Mouse (Mus musculus) CH12.LX (cell line): ENCODE measurements around the gene Gm14214. TPM values are rescaled to one million over a fixed set of nuclear protein-coding genes. Genes with fewer than 3 reads are reported as not detected.

Source experiments
- DNase-seq: peaks from one replicate; pipeline ENCODE4 v3.0.0-alpha.2; 2013; ENCODE audit errors: extremely low read depth
- H3K27ac ChIP-seq: 2 replicates; pipeline ENCODE4 v1.5.1; 2012; ENCODE audit warnings: low read depth, mild to moderate bottlenecking, control low read depth, moderate library complexity; ENCODE audit not compliant: insufficient read depth
- H3K27me3 ChIP-seq: replicated peaks from 2 replicates; pipeline ENCODE3; 2012; ENCODE audit warnings: inconsistent platforms
- H3K36me3 ChIP-seq, 2 experiments: replicated peaks in 1 of 2; 2 replicates each; pipeline versions ENCODE3 to v1.6.1; 2012; ENCODE audit warnings: inconsistent platforms in 1 of 2, low read length in 1 of 2, mild to moderate bottlenecking in 1 of 2, mixed read lengths in 1 of 2, moderate library complexity in 1 of 2; ENCODE audit not compliant: control insufficient read depth in 1 of 2, insufficient read depth in 1 of 2
- H3K4me1 ChIP-seq, 2 experiments: 2 replicates each; pipeline ENCODE4 v1.6.1; 2012; ENCODE audit warnings: inconsistent platforms in 1 of 2, moderate library complexity in 1 of 2; ENCODE audit not compliant: insufficient read depth in 2 of 2, control insufficient read depth in 1 of 2
- H3K4me2 ChIP-seq: 2 replicates; pipeline ENCODE4 v1.6.1; 2012; ENCODE audit warnings: low read depth, mild to moderate bottlenecking, control low read depth; ENCODE audit not compliant: poor library complexity, insufficient read depth, severe bottlenecking
- H3K4me3 ChIP-seq, 3 experiments: fragments of 150-350 bp in 1 of 3; sonication (generic) in 1 of 3; replicated peaks in 1 of 3; 2 replicates each; pipeline versions ENCODE3 to v1.5.1; 2011 to 2012; ENCODE audit warnings: low read depth in 2 of 3, low read length in 2 of 3, mild to moderate bottlenecking in 2 of 3, moderate library complexity in 2 of 3, control low read depth in 1 of 3, improper control_type of control experiment in 1 of 3, inconsistent platforms in 1 of 3, mixed read lengths in 1 of 3; ENCODE audit not compliant: poor library complexity in 1 of 3
- H3K79me2 ChIP-seq: replicated peaks from 2 replicates; pipeline ENCODE4 v1.6.1; 2012; ENCODE audit warnings: mild to moderate bottlenecking, moderate library complexity; ENCODE audit not compliant: control insufficient read depth, poor library complexity, insufficient read depth, severe bottlenecking; ENCODE audit errors: extremely low read depth
- H3K9ac ChIP-seq: 2 replicates; pipeline ENCODE4 v1.6.1; 2012; ENCODE audit warnings: low read depth, mild to moderate bottlenecking, control low read depth, moderate library complexity; ENCODE audit not compliant: insufficient read depth
- H3K9me3 ChIP-seq: replicated peaks from 2 replicates; pipeline ENCODE3; 2012; ENCODE audit warnings: low read length, inconsistent platforms, mixed read lengths
- BHLHE40 ChIP-seq: IDR thresholded peaks from 2 replicates; pipeline ENCODE4 v1.6.1; 2011; ENCODE audit warnings: mild to moderate bottlenecking, low read depth, low read length, improper control_type of control experiment
- CHD2 ChIP-seq: IDR thresholded peaks from 2 replicates; pipeline ENCODE4 v1.6.1; 2011; ENCODE audit warnings: low read length, improper control_type of control experiment
- CTCF ChIP-seq, 2 experiments: IDR thresholded peaks in 1 of 2; conservative IDR thresholded peaks in 1 of 2; 2 replicates each; pipeline ENCODE4 v1.5.1; 2011 to 2012; ENCODE audit warnings: low read depth in 2 of 2, low read length in 2 of 2, improper control_type of control experiment in 1 of 2, inconsistent platforms in 1 of 2, mild to moderate bottlenecking in 1 of 2, moderate library complexity in 1 of 2
- EP300 ChIP-seq: IDR thresholded peaks from 2 replicates; pipeline ENCODE4 v1.6.1; 2011; ENCODE audit warnings: low read length, improper control_type of control experiment
- GABPA ChIP-seq: IDR thresholded peaks from 2 replicates; pipeline ENCODE4 v1.6.1; 2012; ENCODE audit warnings: low read depth, low read length, improper control_type of control experiment, inconsistent platforms; ENCODE audit not compliant: insufficient replicate concordance
- HCFC1 ChIP-seq: IDR thresholded peaks from 2 replicates; pipeline ENCODE4 v1.6.1; 2012; ENCODE audit warnings: low read depth, mild to moderate bottlenecking, inconsistent platforms, low read length, improper control_type of control experiment
- JUN ChIP-seq: IDR thresholded peaks from 2 replicates; pipeline ENCODE4 v1.6.1; 2011; ENCODE audit warnings: low read depth, mild to moderate bottlenecking, low read length, improper control_type of control experiment, moderate library complexity; ENCODE audit not compliant: insufficient read depth
- MAFK ChIP-seq: IDR thresholded peaks from 2 replicates; pipeline ENCODE4 v1.6.1; 2011; ENCODE audit warnings: low read length, improper control_type of control experiment; ENCODE audit not compliant: insufficient replicate concordance
- MEF2A ChIP-seq: IDR thresholded peaks from 2 replicates; pipeline ENCODE4 v1.6.1; 2014; ENCODE audit warnings: low read depth, mild to moderate bottlenecking, inconsistent platforms, low read length, improper control_type of control experiment, borderline replicate concordance
- MXI1 ChIP-seq: IDR thresholded peaks from 2 replicates; pipeline ENCODE4 v1.6.1; 2011; ENCODE audit warnings: mild to moderate bottlenecking, low read depth, low read length, improper control_type of control experiment
- MYC ChIP-seq: IDR thresholded peaks from 2 replicates; pipeline ENCODE4 v1.6.1; 2011; ENCODE audit warnings: low read depth, mild to moderate bottlenecking, improper control_type of control experiment, low read length
- NELFE ChIP-seq: IDR thresholded peaks from 2 replicates; pipeline ENCODE4 v1.6.1; 2011; ENCODE audit warnings: low read depth, low read length, improper control_type of control experiment
- PAX5 ChIP-seq: IDR thresholded peaks from 2 replicates; pipeline ENCODE4 v1.6.1; 2012; ENCODE audit warnings: low read length, inconsistent platforms, mixed read lengths
- POLR2A ChIP-seq: IDR thresholded peaks from 2 replicates; pipeline ENCODE4 v1.6.1; 2011; ENCODE audit warnings: low read depth, mild to moderate bottlenecking, improper control_type of control experiment, low read length
- POLR2AphosphoS2 ChIP-seq: IDR thresholded peaks from 2 replicates; pipeline ENCODE4 v1.6.1; 2011; ENCODE audit warnings: low read depth, low read length, improper control_type of control experiment
- RAD21 ChIP-seq: IDR thresholded peaks from 2 replicates; pipeline ENCODE4 v1.6.1; 2011; ENCODE audit warnings: low read depth, mild to moderate bottlenecking, low read length, improper control_type of control experiment, moderate library complexity
- RCOR1 ChIP-seq: conservative IDR thresholded peaks from 2 replicates; pipeline ENCODE4 v1.6.1; 2012; ENCODE audit warnings: low read depth, mild to moderate bottlenecking, inconsistent platforms, low read length, improper control_type of control experiment
- SMC3 ChIP-seq: IDR thresholded peaks from 2 replicates; pipeline ENCODE4 v1.6.1; 2011; ENCODE audit warnings: low read depth, low read length, improper control_type of control experiment
- TCF12 ChIP-seq: IDR thresholded peaks from 2 replicates; pipeline ENCODE4 v1.6.1; 2014; ENCODE audit warnings: low read depth, mild to moderate bottlenecking, inconsistent platforms, low read length, improper control_type of control experiment
- UBTF ChIP-seq: IDR thresholded peaks from 2 replicates; pipeline ENCODE4 v1.6.1; 2012; ENCODE audit warnings: low read depth, mild to moderate bottlenecking, inconsistent platforms, low read length, improper control_type of control experiment, moderate library complexity
- ZNF384 ChIP-seq: IDR thresholded peaks from 2 replicates; pipeline ENCODE4 v1.6.1; 2012; ENCODE audit warnings: low read depth, low read length, improper control_type of control experiment, inconsistent platforms
- dilution Hi-C: fragments of 300-500 bp; cut with MboI; formaldehyde crosslinking; loops from 2 replicates; pipeline ENCODE4 v1.14.3; 2020; ENCODE audit warnings: low sequenced_read_pairs; ENCODE audit not compliant: extremely low pct_unique_long_range_greater_than_20kb, extremely low pct_ligation_motif_present
- in situ Hi-C: fragments of 300-500 bp; cut with MboI; formaldehyde crosslinking; loops from 3 replicates; pipeline ENCODE4 v1.14.3; 2019; ENCODE audit warnings: low sequenced_read_pairs, low pct_ligation_motif_present, low pct_unique_long_range_greater_than_20kb, mixed read lengths
- polyA plus RNA-seq: library from polyadenylated mRNA; unstranded; fragments of >175 nt; gene quantifications from 2 replicates; pipeline ENCODE4 v1.2.1, GENCODE M21; 2012; ENCODE audit warnings: low read depth; ENCODE audit not compliant: insufficient read length
- total RNA-seq, 2 experiments: library from RNA; depleted of rRNA; stranded (reverse); fragments of 300-350 nt in 1 of 2; fragments of >200 nt in 1 of 2; gene quantifications; 2 replicates each; pipeline ENCODE4 v1.2.3; 2012 to 2014

Gm14214 gene
- total and polyA plus RNA-seq, 3 experiments, result 0.41 TPM; not detected in 2

DNA sequence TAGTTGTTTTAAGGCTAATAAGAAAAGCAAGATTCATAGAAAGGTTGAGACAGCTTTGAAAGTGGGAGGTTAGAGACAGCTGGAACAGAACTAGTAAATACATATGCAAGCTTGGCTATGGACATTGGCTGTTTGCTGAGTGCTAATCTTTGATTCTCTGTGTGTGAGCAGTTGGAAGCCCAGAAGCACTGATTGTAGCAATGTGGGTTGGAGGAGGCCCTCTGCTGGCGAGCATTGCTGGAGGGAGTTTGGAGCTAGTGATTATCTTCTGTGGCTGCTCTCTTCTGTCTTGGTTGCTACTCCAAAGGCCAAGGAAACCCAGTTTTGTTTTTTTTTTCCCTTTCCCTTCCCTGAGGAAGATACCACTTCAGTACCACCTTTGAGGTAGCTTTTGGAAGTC is 48.0 kb upstream of the Gm14214 start:
- Histone ChIP-seq H3K79me2 (peaks cover 66% of the 10 kb centered on the region), H3K27me3 (no peaks in the 10 kb centered on the region), H3K9ac (no peak overlapping the region), H3K4me3 (no peak overlapping the region), H3K27ac (no peak overlapping the region), H3K9me3 (no peaks in the 10 kb centered on the region), H3K4me1 (peaks cover 3 to 58% of the 10 kb centered on the region in 2 experiments; a peak in 2 of 4 replicates), H3K4me2 (no peak overlapping the region), H3K36me3 (peaks cover 0 to 32% of the 10 kb centered on the region in 2 experiments)
- TF ChIP-seq PAX5, result no peak
- TF ChIP-seq EP300, result no peak
- TF ChIP-seq RAD21, result peak; percentile 32
- no peak for TF ChIP-seq POLR2AphosphoS2
- no peak for TF ChIP-seq HCFC1
- TF ChIP-seq RCOR1, result no peak
- TF ChIP-seq SMC3, result peak; percentile 49
- no peak for TF ChIP-seq POLR2A
- TF ChIP-seq CTCF (conservative IDR thresholded peaks at IDR 0.05 in 1 of 2, IDR thresholded peaks at IDR 0.05 in 1 of 2; ENCODE audit: low read depth in 2 of 2, low read length in 2 of 2), result peak in 1 of 2 experiments; percentile 65; a peak in 2 of 4 replicates
- dilution Hi-C loops (no loop called here), in situ Hi-C loops (no loop called here)
- peak; percentile 30 for DNase-seq

- Histone ChIP-seq H3K27ac (no peak overlapping the region), H3K4me2 (no peak overlapping the region), H3K36me3 (peaks cover 0 to 30% of the 10 kb centered on the region in 2 experiments), H3K79me2 (peaks cover 71% of the 10 kb centered on the region), H3K9ac (no peak overlapping the region), H3K9me3 (no peaks in the 10 kb centered on the region), H3K4me1 (peaks cover 3 to 58% of the 10 kb centered on the region in 2 experiments; a peak in 2 of 4 replicates)
- dilution Hi-C loops (no loop called here), in situ Hi-C loops (no loop called here)
- DNase-seq, result no peak
- TF ChIP-seq MEF2A (no peak), UBTF (no peak), RCOR1 (no peak), SMC3 (no peak), HCFC1 (no peak), GABPA (no peak), ZNF384 (no peak), NELFE (no peak), BHLHE40 (no peak), CHD2 (no peak), JUN (no peak), TCF12 (no peak), MXI1 (no peak), MAFK (no peak), MYC (no peak)
- TF ChIP-seq, all 38 proteins: peak for 0
- Histone ChIP-seq H3K4me3 (no peak overlapping the region), H3K27me3 (no peaks in the 10 kb centered on the region)
These were observed 47.3 kb upstream of the Gm14214 start for GRCm38 (mm10) chr2:154817089-154817488.
